Mouse (Mus musculus) lung, postnatal 14 days (tissue): Measurements from ENCODE around the gene 4930583I09Rik.

Source experiments
- DNase-seq: peaks from one replicate; pipeline ENCODE4 v3.0.0; 2021

Gene 4930583I09Rik

DNA sequence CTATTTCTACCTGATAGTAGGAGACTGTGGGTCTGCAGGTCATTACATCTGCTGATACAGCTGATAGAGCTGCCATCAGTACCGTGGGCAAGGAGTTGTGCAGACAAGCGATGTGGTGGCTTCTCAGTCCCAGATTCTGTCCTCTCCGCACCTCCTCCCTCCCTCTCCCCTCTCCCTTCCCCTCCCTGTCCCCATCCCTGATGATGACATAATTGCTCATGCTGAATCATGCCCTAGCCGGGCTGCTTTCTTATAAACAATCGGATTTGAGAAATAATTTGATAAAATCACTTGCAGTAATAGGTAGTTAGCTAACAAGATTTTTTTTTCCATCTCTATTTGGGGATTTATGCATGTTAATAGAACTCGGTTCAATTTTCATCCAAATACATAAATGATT is at the start of gene 4930583I09Rik:
Gene 4930583I09Rik (minus strand): TSS at position 144 of the 400 bp plus-strand sequence.
- DNase-seq, result no peak

DNA sequence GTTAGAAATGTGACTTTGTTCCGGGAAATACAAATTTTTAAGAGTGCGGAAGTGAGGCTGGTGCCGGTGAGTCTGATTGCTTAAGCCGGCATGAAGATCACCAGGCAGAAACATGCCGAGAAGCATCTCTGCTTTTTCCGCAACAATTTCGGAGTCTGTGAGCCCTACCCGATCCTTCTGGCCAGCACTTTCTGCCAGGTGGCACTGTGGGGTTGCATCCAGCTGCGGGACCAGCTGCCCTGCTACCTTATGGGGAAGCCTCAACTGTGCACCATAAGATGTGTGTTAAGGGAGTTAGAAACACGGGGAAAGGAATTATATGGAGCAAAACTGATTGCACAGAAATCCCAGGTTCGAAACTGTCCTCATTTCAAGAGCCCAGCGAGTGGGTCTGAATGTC is 40.2 kb upstream of the 4930583I09Rik start:
- DNase-seq, result no peak

GRCm38 (mm10) chr17:64873651-64874072 is 37.8 kb upstream of the 4930583I09Rik start:
- DNase-seq, result peak; percentile 52

GRCm38 (mm10) chr17:64863817-64864216 is 27.9 kb upstream of the 4930583I09Rik start:
- no peak for DNase-seq

DNA sequence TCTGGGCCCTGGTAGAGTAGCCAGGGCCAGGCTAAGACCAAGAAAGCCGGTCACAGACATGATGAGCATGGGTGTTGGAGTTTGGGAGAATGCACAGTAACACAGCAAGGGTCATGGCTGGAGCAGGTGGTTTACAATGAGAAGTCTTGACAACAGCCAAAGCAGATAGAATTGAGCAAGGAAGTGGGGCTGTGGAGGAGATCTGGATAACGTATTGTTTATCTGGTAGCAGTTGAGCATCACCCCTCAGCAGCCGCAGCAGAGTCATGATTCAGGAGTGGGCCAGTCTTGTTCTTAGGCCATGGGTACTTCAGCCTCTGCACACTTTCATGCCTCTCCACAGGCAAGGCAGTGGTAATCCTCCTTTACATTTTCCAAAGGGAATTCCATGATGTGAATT is 25.1 kb upstream of the 4930583I09Rik start:
- no peak for DNase-seq

- no peak for DNase-seq
Measured at GRCm38 (mm10) chr17:64858848-64859247, 23.0 kb upstream of the 4930583I09Rik start.

DNA sequence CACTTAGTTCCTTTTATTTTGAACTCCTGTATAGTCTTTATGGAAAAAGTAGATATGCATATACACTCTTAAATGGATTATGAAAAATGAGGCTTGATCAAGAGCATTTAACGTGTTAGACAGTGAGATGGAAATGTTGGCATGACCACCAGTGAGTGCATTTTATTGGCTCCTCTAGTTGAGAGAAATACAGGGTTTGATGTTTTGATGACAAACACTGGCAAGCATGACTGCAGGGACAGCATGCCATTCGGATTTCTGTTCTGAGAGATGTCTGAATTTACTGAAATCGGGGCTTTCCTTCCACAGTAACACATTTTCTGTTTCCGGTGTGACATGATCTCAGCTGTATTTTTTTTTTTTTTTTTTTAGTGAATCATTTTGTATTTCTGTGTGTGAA is 12.2 kb upstream of the 4930583I09Rik start:
- DNase-seq, result no peak

DNA sequence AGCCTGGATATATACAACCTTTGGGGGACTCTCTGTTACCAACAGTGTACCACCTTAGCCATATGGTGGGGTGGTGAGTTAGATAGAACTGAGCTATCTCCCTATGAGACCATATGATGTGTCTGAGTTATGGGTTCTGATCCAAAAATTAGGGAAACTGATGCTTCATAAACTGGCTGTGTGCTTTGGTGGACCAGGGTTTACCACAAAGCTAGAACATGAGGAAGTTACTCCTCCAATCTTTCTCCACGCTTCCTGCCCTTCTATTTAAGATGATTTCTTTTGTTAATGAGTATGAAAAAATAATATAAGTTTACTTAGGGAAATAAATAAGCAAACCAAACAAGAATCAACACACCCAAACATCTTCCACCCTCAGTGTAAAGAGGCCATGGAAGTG is 10.8 kb upstream of the 4930583I09Rik start:
- DNase-seq, result no peak

DNA sequence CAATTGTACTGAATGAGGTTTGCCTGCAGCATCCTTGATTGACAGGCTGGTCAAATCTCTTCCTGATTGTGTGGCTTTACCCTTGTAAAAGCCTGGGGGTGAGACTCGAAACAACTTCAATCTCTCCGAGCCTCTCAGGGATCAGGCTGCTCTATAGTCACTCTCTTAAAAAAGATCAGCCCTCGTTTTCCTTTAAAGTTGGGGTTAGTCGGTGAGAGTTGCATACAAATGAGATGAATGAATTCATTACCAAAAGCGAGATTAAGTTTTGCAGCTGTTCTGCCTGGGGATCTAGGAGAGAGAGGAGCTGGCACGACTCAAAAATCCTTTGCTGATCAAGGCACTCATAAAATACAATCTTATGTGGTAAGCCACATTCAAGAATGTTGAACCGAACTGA is 1.0 kb upstream of the 4930583I09Rik start:
- no peak for DNase-seq

GRCm38 (mm10) chr17:64836352-64836751 is 481 bp upstream of the 4930583I09Rik start:
- no peak for DNase-seq

GRCm38 (mm10) chr17:64833906-64834490 is 1.9 kb downstream of the 4930583I09Rik start:
- DNase-seq, result no peak

DNA sequence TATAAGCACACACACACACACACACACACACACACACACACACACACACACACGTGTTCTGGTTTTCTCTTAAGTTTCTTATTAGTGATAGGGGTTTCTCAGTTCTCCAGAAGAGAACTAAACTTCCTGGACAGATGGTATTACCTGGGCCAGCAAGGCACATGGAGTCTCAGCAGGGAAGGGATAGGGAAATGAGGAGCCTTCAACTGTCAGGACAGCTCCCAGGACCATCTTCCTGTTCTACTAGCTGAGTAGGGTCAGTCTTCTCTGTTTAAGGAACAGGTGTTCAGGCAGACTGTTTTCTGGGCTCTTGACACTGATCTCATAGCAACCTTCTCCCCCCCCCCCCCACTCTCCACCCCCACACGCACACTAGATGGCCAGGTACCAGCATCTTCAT is 2.8 kb downstream of the 4930583I09Rik start:
- DNase-seq, result no peak

DNA sequence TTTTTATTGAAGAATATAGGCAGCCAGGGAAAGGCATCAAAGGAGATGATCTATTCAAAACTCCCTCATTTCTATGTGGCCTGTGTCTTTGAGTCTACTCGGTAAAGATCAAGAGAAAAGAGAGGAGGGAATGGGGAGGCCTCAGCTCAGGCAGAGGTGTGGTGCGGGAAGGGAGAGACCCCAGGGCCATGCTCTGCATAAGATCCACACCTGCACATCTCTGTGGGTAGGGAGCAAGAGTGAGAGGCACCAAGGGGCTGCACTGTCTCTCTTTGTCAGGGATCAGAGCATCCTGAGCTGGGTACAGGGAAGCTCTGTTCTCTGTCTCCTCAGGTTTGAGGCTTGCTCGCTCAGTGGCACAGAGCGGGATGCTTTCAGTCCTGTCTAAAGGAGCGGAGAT is 8.4 kb downstream of the 4930583I09Rik start:
- no peak for DNase-seq

- DNase-seq, result no peak
Measured at GRCm38 (mm10) chr17:64826843-64827242, 9.0 kb downstream of the 4930583I09Rik start.

- DNase-seq, result no peak
Measured at GRCm38 (mm10) chr17:64822561-64822960, 13.3 kb downstream of the 4930583I09Rik start.

DNA sequence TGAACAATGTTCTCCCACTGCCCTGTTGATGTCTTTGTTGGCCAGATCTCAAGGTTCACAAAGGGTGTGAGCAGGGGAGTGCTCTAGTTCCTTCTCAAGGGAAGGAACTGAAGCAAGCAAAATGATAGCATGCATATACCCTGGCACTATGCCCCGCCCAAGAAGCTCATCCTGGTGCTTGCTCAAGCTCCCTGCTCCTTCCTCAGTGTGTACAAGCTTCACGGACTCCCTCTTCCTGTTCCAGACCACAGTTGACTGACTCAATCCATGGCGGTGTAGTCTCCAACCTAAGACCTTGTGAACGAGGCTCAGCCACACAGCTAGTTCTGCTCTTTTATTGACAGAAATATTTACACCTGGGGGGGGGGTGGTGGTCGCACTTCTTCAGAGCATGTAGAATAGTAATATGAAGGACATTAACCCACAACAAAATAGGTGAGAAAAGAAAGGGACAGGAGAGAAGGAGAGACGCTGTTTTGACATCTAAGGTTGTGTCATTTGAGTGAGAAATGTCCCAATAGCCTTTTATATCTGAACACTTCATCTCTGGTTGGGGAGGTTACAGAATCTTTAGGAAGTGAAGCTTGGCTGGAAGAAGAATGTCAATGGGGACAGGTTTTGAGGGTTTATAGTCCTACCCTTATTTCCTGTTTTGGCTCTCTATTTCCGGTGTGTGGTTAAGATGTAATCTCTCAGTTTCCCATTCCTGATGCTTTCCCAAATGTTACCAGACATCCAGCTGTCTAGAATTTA is 14.9 kb downstream of the 4930583I09Rik start:
- DNase-seq, result no peak

DNA sequence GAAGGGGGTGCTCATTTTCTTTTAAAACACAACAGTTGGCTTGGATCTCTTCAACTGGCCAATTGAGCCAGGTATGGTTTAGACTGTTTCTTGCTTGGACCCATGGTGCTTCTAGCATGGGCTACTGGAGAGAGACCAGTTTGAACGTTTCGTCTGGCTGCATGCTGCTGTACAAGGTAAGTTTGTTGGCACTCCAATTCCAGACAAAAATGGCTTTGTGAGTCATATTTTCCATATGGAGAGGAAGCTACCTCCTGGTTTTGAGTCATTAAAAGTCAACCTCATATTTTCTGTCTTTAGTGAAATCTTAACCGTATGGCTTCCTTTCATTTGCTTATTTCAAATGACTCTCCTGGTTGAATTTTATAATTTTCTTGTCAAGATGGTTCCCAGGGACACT is 19.6 kb downstream of the 4930583I09Rik start:
- DNase-seq, result no peak

GRCm38 (mm10) chr17:64815806-64816205 is 20.1 kb downstream of the 4930583I09Rik start:
- no peak for DNase-seq

GRCm38 (mm10) chr17:64813568-64813967 is 22.3 kb downstream of the 4930583I09Rik start:
- DNase-seq, result no peak

DNA sequence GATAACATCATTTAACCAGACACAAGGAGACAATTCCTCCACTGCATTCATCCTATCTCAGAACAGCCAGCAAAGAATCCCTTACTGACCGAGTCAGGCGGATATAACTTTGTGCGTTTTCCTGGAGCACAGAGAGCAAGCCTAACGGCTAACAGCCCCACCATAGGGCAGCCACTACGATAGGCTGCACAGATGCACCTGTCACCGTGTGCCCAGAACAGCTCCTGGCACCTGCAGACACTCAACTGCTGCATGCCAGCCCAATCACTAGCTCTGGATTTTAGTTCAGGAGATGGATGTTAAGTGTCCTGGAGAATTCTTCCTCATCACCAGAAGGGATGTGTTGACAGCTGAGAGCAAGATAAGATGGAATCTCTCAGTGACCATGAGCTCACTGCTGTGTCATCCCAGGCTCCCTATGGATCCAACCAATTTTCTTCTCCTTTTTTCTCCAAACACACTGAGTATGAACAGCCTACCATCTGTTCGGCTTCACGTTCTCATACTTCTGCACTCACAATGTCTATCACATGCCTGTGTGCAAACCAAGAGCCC is 29.8 kb downstream of the 4930583I09Rik start:
- no peak for DNase-seq

DNA sequence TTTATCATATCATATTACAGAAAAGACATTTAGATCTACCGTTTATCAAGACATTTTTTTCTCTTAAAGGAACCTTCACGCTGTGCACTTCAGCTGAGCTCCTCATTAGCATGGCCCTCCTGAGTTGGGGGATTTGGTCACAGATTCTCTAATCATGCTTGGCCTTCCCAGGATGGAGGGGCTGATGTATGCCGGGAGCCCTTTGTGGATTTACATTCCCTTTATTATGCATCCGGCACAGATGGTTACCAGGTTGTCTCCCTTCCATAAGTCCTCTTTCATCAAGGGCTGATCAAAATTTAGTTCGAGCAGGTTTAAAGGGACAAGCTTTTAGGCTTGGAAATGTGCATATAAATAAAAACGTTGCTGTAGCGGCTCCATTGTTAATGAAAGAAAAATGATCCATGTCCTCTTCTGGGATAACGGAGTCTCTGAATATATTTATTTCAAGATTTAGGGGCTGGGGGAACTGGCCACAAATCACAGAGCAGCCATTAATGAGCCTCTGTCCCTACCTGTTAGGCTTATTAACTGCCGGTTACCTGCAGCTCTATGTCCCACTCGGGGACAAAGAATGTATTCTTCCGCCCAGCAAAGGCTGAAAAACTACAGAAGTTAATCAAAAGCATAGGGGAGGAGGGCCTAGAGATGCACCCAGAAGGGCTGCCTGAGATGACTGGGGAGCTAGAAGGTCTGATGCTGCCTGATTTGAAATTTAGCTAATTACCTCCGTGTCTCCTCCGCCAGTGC is 31.3 kb downstream of the 4930583I09Rik start:
- DNase-seq, result no peak

DNA sequence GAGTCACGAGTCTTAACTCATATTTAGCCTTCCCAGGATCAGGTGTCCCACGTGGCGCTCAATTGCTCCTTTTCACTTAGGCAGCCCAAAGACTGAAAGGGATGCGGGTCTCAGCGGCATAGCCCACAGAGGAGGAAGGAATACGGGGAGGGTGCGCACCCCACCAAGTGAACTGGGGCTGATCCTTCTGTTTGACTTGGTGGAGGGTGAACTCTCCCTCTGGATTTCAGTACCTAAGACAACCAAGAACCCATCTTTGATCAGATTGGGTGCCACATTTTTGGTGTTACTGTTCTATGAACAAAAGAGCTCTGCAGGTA is 33.0 kb downstream of the 4930583I09Rik start:
- DNase-seq, result no peak

GRCm38 (mm10) chr17:64802168-64802955 is 33.5 kb downstream of the 4930583I09Rik start:
- no peak for DNase-seq
